Mouse (Mus musculus): ENCODE measurements around the gene Hs3st3a1. TPM values are rescaled to one million over a fixed set of nuclear protein-coding genes. Genes with fewer than 3 reads are reported as not detected.

The Hs3st3a1 gene
- 0.67 and 1.6 TPM in 2 replicates for polyA plus RNA-seq (2015; fragmentation: Nextera tagmentation; extraction: Ambion mirVana)

GRCm38 (mm10) chr11:64434611-64435545 lies at the start of gene Hs3st3a1:
TSS of gene Hs3st3a1 (plus strand) at chr11:64435332.
- H3K4me3 ChIP-seq (ENCODE audit: low read depth, low read length), result peak within 1 kb of the TSS; percentile 60
- H3K9me3 ChIP-seq (replicated peaks; ENCODE audit: control insufficient read depth, low read length, poor library complexity, severe bottlenecking), result no peaks in the 10 kb centered on the region
- H3K36me3 ChIP-seq (ENCODE audit: control insufficient read depth, insufficient read depth, low read length), result no peaks in the 10 kb centered on the region
- H3K9ac ChIP-seq (ENCODE audit: low read depth, low read length), result peak within 1 kb of the TSS; percentile 74
- H3K4me1 ChIP-seq (ENCODE audit: control insufficient read depth, insufficient read depth, low read length), result peaks cover 11% of the 10 kb centered on the region
- H3K27me3 ChIP-seq (ENCODE audit: control insufficient read depth, insufficient read depth, low read depth, low read length), result peaks cover 5% of the 10 kb centered on the region; the same call in 1 of the 2 replicates
- ATAC-seq, result peak; percentile 85
- H3K27ac ChIP-seq (ENCODE audit: low read length), result peak within 1 kb of the TSS; percentile 55
- peak within 1 kb of the TSS; percentile 95 for H3K4me2 ChIP-seq (ENCODE audit: low read length)
- whole genome bisulfite sequencing, result under 1% methylated on average over 35 of the region's 36 CpGs

- no peaks in the 10 kb centered on the region for H3K36me3 ChIP-seq (ENCODE audit: control insufficient read depth, insufficient read depth, low read length)
- no peaks in the 10 kb centered on the region for H3K9me3 ChIP-seq (replicated peaks; ENCODE audit: control insufficient read depth, low read length, poor library complexity, severe bottlenecking)
- H3K9ac ChIP-seq (ENCODE audit: low read depth, low read length), result no peak overlapping the region
- H3K4me3 ChIP-seq (ENCODE audit: low read depth, low read length), result no peak overlapping the region
- H3K27me3 ChIP-seq (ENCODE audit: control insufficient read depth, insufficient read depth, low read depth, low read length), result no peaks in the 10 kb centered on the region
- H3K4me2 ChIP-seq (ENCODE audit: low read length), result no peak overlapping the region
- no peak overlapping the region for H3K27ac ChIP-seq (ENCODE audit: low read length)
- H3K4me1 ChIP-seq (ENCODE audit: control insufficient read depth, insufficient read depth, low read length), result no peaks in the 10 kb centered on the region
- no peak for ATAC-seq
- WGBS, result 91% methylated on average over 4 of the region's 4 CpGs
Observed at GRCm38 (mm10) chr11:64386333-64386732, 48.8 kb upstream of the Hs3st3a1 start.

GRCm38 (mm10) chr11:64396331-64396881 lies 38.7 kb upstream of the Hs3st3a1 start:
- Histone ChIP-seq H3K27me3 (ENCODE audit: control insufficient read depth, insufficient read depth, low read depth, low read length) (no peaks in the 10 kb centered on the region), H3K9me3 (replicated peaks; ENCODE audit: control insufficient read depth, low read length, poor library complexity, severe bottlenecking) (0 out of 2 replicates have a peak, but pooled peaks cover 2% of the 10 kb centered on the region), H3K4me3 (ENCODE audit: low read depth, low read length) (no peak overlapping the region), H3K36me3 (ENCODE audit: control insufficient read depth, insufficient read depth, low read length) (no peaks in the 10 kb centered on the region), H3K4me2 (ENCODE audit: low read length) (peak overlapping the region; percentile 47), H3K4me1 (ENCODE audit: control insufficient read depth, insufficient read depth, low read length) (peaks cover 20% of the 10 kb centered on the region), H3K27ac (ENCODE audit: low read length) (peak overlapping the region; percentile 63), H3K9ac (ENCODE audit: low read depth, low read length) (peak overlapping the region; percentile 26)
- 3% methylated on average over 7 of the region's 7 CpGs for WGBS
- peak; percentile 86 for ATAC-seq

- no peak overlapping the region for H3K4me3 ChIP-seq (ENCODE audit: low read depth, low read length)
- H3K4me1 ChIP-seq (ENCODE audit: control insufficient read depth, insufficient read depth, low read length), result peaks cover 20% of the 10 kb centered on the region
- peak overlapping the region; percentile 26; the same call in 1 of the 2 replicates for H3K9ac ChIP-seq (ENCODE audit: low read depth, low read length)
- no peaks in the 10 kb centered on the region for H3K27me3 ChIP-seq (ENCODE audit: control insufficient read depth, insufficient read depth, low read depth, low read length)
- H3K27ac ChIP-seq (ENCODE audit: low read length), result no peak overlapping the region; the same call in 1 of the 2 replicates
- no peaks in the 10 kb centered on the region for H3K36me3 ChIP-seq (ENCODE audit: control insufficient read depth, insufficient read depth, low read length)
- H3K9me3 ChIP-seq (replicated peaks; ENCODE audit: control insufficient read depth, low read length, poor library complexity, severe bottlenecking), result 0 out of 2 replicates have a peak, but pooled peaks cover 2% of the 10 kb centered on the region
- WGBS, result 32% methylated on average over 6 of the region's 6 CpGs
- peak; percentile 42; the same call in 1 of the 2 replicates for ATAC-seq
- H3K4me2 ChIP-seq (ENCODE audit: low read length), result peak overlapping the region; percentile 47
Observed at GRCm38 (mm10) chr11:64396949-64397348, 38.2 kb upstream of the Hs3st3a1 start.

- ATAC-seq, result no peak
- WGBS, result 77% methylated on average over 3 of the region's 3 CpGs
Observed at GRCm38 (mm10) chr11:64397612-64398011, 37.5 kb upstream of the Hs3st3a1 start.

GRCm38 (mm10) chr11:64400534-64401093 lies 34.5 kb upstream of the Hs3st3a1 start:
- H3K9me3 ChIP-seq (replicated peaks; ENCODE audit: control insufficient read depth, low read length, poor library complexity, severe bottlenecking), result no peaks in the 10 kb centered on the region
- H3K9ac ChIP-seq (ENCODE audit: low read depth, low read length), result no peak overlapping the region
- H3K27me3 ChIP-seq (ENCODE audit: control insufficient read depth, insufficient read depth, low read depth, low read length), result no peaks in the 10 kb centered on the region
- WGBS, result 22% methylated on average over 6 of the region's 6 CpGs
- no peak overlapping the region for H3K4me3 ChIP-seq (ENCODE audit: low read depth, low read length)
- peaks cover 14% of the 10 kb centered on the region for H3K4me1 ChIP-seq (ENCODE audit: control insufficient read depth, insufficient read depth, low read length)
- no peaks in the 10 kb centered on the region for H3K36me3 ChIP-seq (ENCODE audit: control insufficient read depth, insufficient read depth, low read length)
- no peak overlapping the region for H3K27ac ChIP-seq (ENCODE audit: low read length)
- H3K4me2 ChIP-seq (ENCODE audit: low read length), result no peak overlapping the region
- ATAC-seq, result no peak

More at GRCm38 (mm10) chr11:64397612-64398011, 37.5 kb upstream of the Hs3st3a1 start:
- no peaks in the 10 kb centered on the region for H3K27me3 ChIP-seq (ENCODE audit: control insufficient read depth, insufficient read depth, low read depth, low read length)
- no peak overlapping the region for H3K27ac ChIP-seq (ENCODE audit: low read length)
- H3K4me3 ChIP-seq (ENCODE audit: low read depth, low read length), result no peak overlapping the region
- H3K4me2 ChIP-seq (ENCODE audit: low read length), result no peak overlapping the region
- no peaks in the 10 kb centered on the region for H3K36me3 ChIP-seq (ENCODE audit: control insufficient read depth, insufficient read depth, low read length)
- H3K9ac ChIP-seq (ENCODE audit: low read depth, low read length), result no peak overlapping the region
- H3K9me3 ChIP-seq (replicated peaks; ENCODE audit: control insufficient read depth, low read length, poor library complexity, severe bottlenecking), result 0 out of 2 replicates have a peak, but pooled peaks cover 2% of the 10 kb centered on the region
- H3K4me1 ChIP-seq (ENCODE audit: control insufficient read depth, insufficient read depth, low read length), result peaks cover 20% of the 10 kb centered on the region

GRCm38 (mm10) chr11:64418969-64419368 lies 16.2 kb upstream of the Hs3st3a1 start:
- WGBS, result 62% methylated on average over 1 of the region's 1 CpGs
- no peak for ATAC-seq
- Histone ChIP-seq H3K27me3 (ENCODE audit: control insufficient read depth, insufficient read depth, low read depth, low read length) (no peaks in the 10 kb centered on the region), H3K4me2 (ENCODE audit: low read length) (no peak overlapping the region), H3K9ac (ENCODE audit: low read depth, low read length) (no peak overlapping the region), H3K36me3 (ENCODE audit: control insufficient read depth, insufficient read depth, low read length) (no peaks in the 10 kb centered on the region), H3K27ac (ENCODE audit: low read length) (no peak overlapping the region), H3K9me3 (replicated peaks; ENCODE audit: control insufficient read depth, low read length, poor library complexity, severe bottlenecking) (peaks cover 4% of the 10 kb centered on the region; the same call in 1 of the 2 replicates), H3K4me1 (ENCODE audit: control insufficient read depth, insufficient read depth, low read length) (no peaks in the 10 kb centered on the region), H3K4me3 (ENCODE audit: low read depth, low read length) (no peak overlapping the region)

GRCm38 (mm10) chr11:64435546-64436411 lies 647 bp downstream of the Hs3st3a1 start:
- H3K4me2 ChIP-seq (ENCODE audit: low read length), result peak overlapping the region; percentile 95
- peak overlapping the region; percentile 74 for H3K9ac ChIP-seq (ENCODE audit: low read depth, low read length)
- H3K27me3 ChIP-seq (ENCODE audit: control insufficient read depth, insufficient read depth, low read depth, low read length), result peaks cover 5% of the 10 kb centered on the region; the same call in 1 of the 2 replicates
- H3K4me3 ChIP-seq (ENCODE audit: low read depth, low read length), result peak overlapping the region; percentile 60
- H3K36me3 ChIP-seq (ENCODE audit: control insufficient read depth, insufficient read depth, low read length), result no peaks in the 10 kb centered on the region
- WGBS, result under 1% methylated on average over 81 of the region's 81 CpGs
- peaks cover 11% of the 10 kb centered on the region for H3K4me1 ChIP-seq (ENCODE audit: control insufficient read depth, insufficient read depth, low read length)
- H3K27ac ChIP-seq (ENCODE audit: low read length), result peak overlapping the region; percentile 55
- peak; percentile 72 for ATAC-seq
- no peaks in the 10 kb centered on the region for H3K9me3 ChIP-seq (replicated peaks; ENCODE audit: control insufficient read depth, low read length, poor library complexity, severe bottlenecking)
